ENCODE assay signal across 12 mouse cellular contexts in the genomic region with DNA sequence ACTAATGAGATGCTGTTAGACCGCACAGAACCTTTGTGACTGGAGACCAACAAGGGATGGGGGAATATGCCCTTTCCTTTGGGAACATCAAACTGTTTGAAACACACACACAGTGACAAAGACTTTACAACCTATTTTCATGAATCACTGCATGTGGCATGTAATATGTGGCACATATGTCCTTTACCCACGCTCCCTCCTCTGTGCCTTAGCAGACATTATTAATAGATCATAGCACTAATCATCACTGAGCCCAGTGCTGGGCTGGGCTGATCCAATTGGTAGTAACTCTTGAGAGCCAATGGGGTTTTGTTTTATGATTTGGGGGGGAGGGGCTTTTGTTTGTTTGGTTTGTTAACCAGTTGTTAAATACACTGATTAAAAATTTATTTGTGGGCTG. TPM values are rescaled to one million over a fixed set of nuclear protein-coding genes. Genes with fewer than 3 reads are reported as not detected.
DNase-seq lines count a peak whose midpoint lies in the region; ATAC-seq and TF ChIP-seq lines count a peak whose summit lies in the region.
"Had no signal": no experiment of that assay in that cellular context is flagged by ENCODE, and none has a peak within 500 bp of the region (broad histone marks: within the 10 kb centered on the region; RNA-seq: fewer than 3 reads in every experiment).

No protein-coding gene starts in this region.

- no peak for TF ChIP-seq EP300 in stomach, postnatal 0 days (optimal IDR thresholded peaks at IDR 0.05)

- H3K4me3 ChIP-seq in stomach, embryonic 16.5 days (replicated peaks; ENCODE audit: low read length) = no peak overlapping the region
- no peak overlapping the region for H3K4me3 ChIP-seq in stomach, postnatal 0 days (ENCODE audit: low read depth, low read length)
- no peak overlapping the region for H3K4me3 ChIP-seq in hindbrain, embryonic 14.5 days (replicated peaks; ENCODE audit: low read length)
- no peak overlapping the region for H3K4me3 ChIP-seq in midbrain, embryonic 11.5 days (ENCODE audit: low read depth, low read length)
- H3K4me3 ChIP-seq in intestine, embryonic 15.5 days (replicated peaks) = no peak overlapping the region

- H3K27me3 ChIP-seq in stomach, embryonic 16.5 days (ENCODE audit: control insufficient read depth, insufficient read depth, low read length) = no peaks in the 10 kb centered on the region
- H3K27me3 ChIP-seq in stomach, postnatal 0 days (ENCODE audit: control insufficient read depth, insufficient read depth, low read length) = no peaks in the 10 kb centered on the region
- no peaks in the 10 kb centered on the region for H3K27me3 ChIP-seq in hindbrain, embryonic 14.5 days (ENCODE audit: control insufficient read depth, insufficient read depth, low read length)
- no peaks in the 10 kb centered on the region for H3K27me3 ChIP-seq in midbrain, embryonic 11.5 days (ENCODE audit: control insufficient read depth, insufficient read depth, low read length)
- no peaks in the 10 kb centered on the region for H3K27me3 ChIP-seq in intestine, embryonic 15.5 days (replicated peaks)

- no peak for ATAC-seq in stomach, embryonic 16.5 days (ENCODE audit: insufficient read depth, low FRiP score)
- no peak for ATAC-seq in stomach, postnatal 0 days (ENCODE audit: low FRiP score, low TSS enrichment)
- ATAC-seq in hindbrain, embryonic 14.5 days (ENCODE audit: low FRiP score) = peak; percentile 57
- peak; percentile 35; the same call in 1 of the 2 replicates for ATAC-seq in midbrain, embryonic 11.5 days (ENCODE audit: low FRiP score)
- ATAC-seq in intestine, embryonic 15.5 days = no peak
- ATAC-seq: CD4-positive, CD25-positive, alpha-beta regulatory T cell, adult 4 months had no signal

- no peak overlapping the region for H3K4me2 ChIP-seq in stomach, embryonic 16.5 days (ENCODE audit: low read depth, low read length)
- H3K4me2 ChIP-seq in stomach, postnatal 0 days (replicated peaks; ENCODE audit: low read depth) = no peak overlapping the region
- peak overlapping the region; percentile 23 for H3K4me2 ChIP-seq in hindbrain, embryonic 14.5 days (replicated peaks)
- H3K4me2 ChIP-seq in midbrain, embryonic 11.5 days = no peak overlapping the region
- H3K4me2 ChIP-seq in intestine, embryonic 15.5 days (replicated peaks) = no peak overlapping the region

- WGBS in stomach, embryonic 16.5 days = 81% methylated on average over 2 of the region's 2 CpGs
- WGBS in stomach, postnatal 0 days = 77% methylated on average over 2 of the region's 2 CpGs
- 26% methylated on average over 2 of the region's 2 CpGs for WGBS in hindbrain, embryonic 14.5 days
- WGBS in midbrain, embryonic 11.5 days = 79% methylated on average over 2 of the region's 2 CpGs
- 78% methylated on average over 2 of the region's 2 CpGs for WGBS in intestine, embryonic 15.5 days

- no peaks in the 10 kb centered on the region for H3K36me3 ChIP-seq in stomach, embryonic 16.5 days (ENCODE audit: control insufficient read depth, insufficient read depth, low read length)
- no peaks in the 10 kb centered on the region for H3K36me3 ChIP-seq in stomach, postnatal 0 days (ENCODE audit: control insufficient read depth, insufficient read depth, low read length)
- no peaks in the 10 kb centered on the region for H3K36me3 ChIP-seq in hindbrain, embryonic 14.5 days (replicated peaks; ENCODE audit: control insufficient read depth, insufficient read depth)
- no peaks in the 10 kb centered on the region for H3K36me3 ChIP-seq in midbrain, embryonic 11.5 days (ENCODE audit: control insufficient read depth, insufficient read depth, low read length)
- no peaks in the 10 kb centered on the region for H3K36me3 ChIP-seq in intestine, embryonic 15.5 days

- no peak for DNase-seq in stomach, postnatal 0 days (ENCODE audit: low spot score)
- DNase-seq in hindbrain, embryonic 14.5 days (ENCODE audit: low spot score) = no peak
- DNase-seq in midbrain, embryonic 11.5 days (ENCODE audit: low spot score, missing footprints) = no peak
- DNase-seq in embryo, embryonic 11 days = no peak
- no peak for DNase-seq in adrenal gland, adult 2 months
- no peak for DNase-seq in right cerebral cortex, postnatal 10 days (ENCODE audit: low spot score in 2 of 2)
- DNase-seq: lung, adult 18-20 months; thymus, postnatal 25 days had no signal

- H3K27ac ChIP-seq in stomach, embryonic 16.5 days (ENCODE audit: low read length) = peak overlapping the region; percentile 29; the same call in 1 of the 2 replicates
- H3K27ac ChIP-seq in stomach, postnatal 0 days (replicated peaks) = no peak overlapping the region
- peak overlapping the region; percentile 84 for H3K27ac ChIP-seq in hindbrain, embryonic 14.5 days
- H3K27ac ChIP-seq in midbrain, embryonic 11.5 days (ENCODE audit: low read depth, low read length) = peak overlapping the region; percentile 58; the same call in 1 of the 2 replicates
- H3K27ac ChIP-seq in intestine, embryonic 15.5 days = no peak overlapping the region

- H3K4me1 ChIP-seq in stomach, embryonic 16.5 days (ENCODE audit: control insufficient read depth, insufficient read depth, low read length) = peaks cover 14% of the 10 kb centered on the region; the same call in 1 of the 2 replicates
- H3K4me1 ChIP-seq in stomach, postnatal 0 days (replicated peaks; ENCODE audit: control insufficient read depth, insufficient read depth) = no peaks in the 10 kb centered on the region
- H3K4me1 ChIP-seq in hindbrain, embryonic 14.5 days (replicated peaks; ENCODE audit: control insufficient read depth, insufficient read depth, low read length) = peaks cover 15% of the 10 kb centered on the region
- peaks cover 10% of the 10 kb centered on the region for H3K4me1 ChIP-seq in midbrain, embryonic 11.5 days (ENCODE audit: control insufficient read depth, insufficient read depth, low read length)
- no peaks in the 10 kb centered on the region; the same call in 1 of the 2 replicates for H3K4me1 ChIP-seq in intestine, embryonic 15.5 days (replicated peaks)

- TF ChIP-seq CTCF in stomach, postnatal 0 days (IDR thresholded peaks at IDR 0.05; ENCODE audit: low read depth) = no peak

- no peaks in the 10 kb centered on the region for H3K9me3 ChIP-seq in stomach, embryonic 16.5 days (replicated peaks; ENCODE audit: control insufficient read depth, low read length)
- no peaks in the 10 kb centered on the region for H3K9me3 ChIP-seq in stomach, postnatal 0 days (ENCODE audit: control insufficient read depth, low read length)
- no peaks in the 10 kb centered on the region for H3K9me3 ChIP-seq in hindbrain, embryonic 14.5 days (ENCODE audit: control insufficient read depth, low read length)
- H3K9me3 ChIP-seq in midbrain, embryonic 11.5 days (ENCODE audit: control insufficient read depth, low read length) = no peaks in the 10 kb centered on the region
- no peaks in the 10 kb centered on the region for H3K9me3 ChIP-seq in intestine, embryonic 15.5 days

- no peak overlapping the region for H3K9ac ChIP-seq in stomach, embryonic 16.5 days (ENCODE audit: low read length)
- no peak overlapping the region for H3K9ac ChIP-seq in stomach, postnatal 0 days (ENCODE audit: low read length)
- H3K9ac ChIP-seq in hindbrain, embryonic 14.5 days = no peak overlapping the region
- H3K9ac ChIP-seq in midbrain, embryonic 11.5 days (ENCODE audit: low read length) = no peak overlapping the region
- no peak overlapping the region for H3K9ac ChIP-seq in intestine, embryonic 15.5 days

RNA-seq across cellular contexts. Expression of a gene that starts 11.3 kb away (rescaled TPM):
- polyA plus RNA-seq in stomach, embryonic 16.5 days (2015; fragmentation: Nextera tagmentation; extraction: Ambion mirVana) = 0.32 and 0.35 TPM in 2 replicates
- 0.56 and 0.71 TPM in 2 replicates for polyA plus RNA-seq in stomach, postnatal 0 days (2015; fragmentation: Nextera tagmentation; extraction: Ambion mirVana)
- 0.47 and 0.51 TPM in 2 replicates for polyA plus RNA-seq in hindbrain, embryonic 14.5 days (2014; fragmentation: Nextera tagmentation; extraction: Ambion mirVana)
- 0.08 and 0.11 TPM in 2 replicates for polyA plus RNA-seq in midbrain, embryonic 11.5 days (2014; fragmentation: Nextera tagmentation; extraction: Ambion mirVana)
- polyA plus RNA-seq in intestine, embryonic 15.5 days (2015; fragmentation: Nextera tagmentation; extraction: Ambion mirVana) = 0.04 and 0.05 TPM in 2 replicates
- 10 to 100 TPM in 1 of 2 experiments, 1 to 10 TPM in 1; 5.2 to 14.5 TPM for total RNA-seq in adrenal gland, adult 2 months (2021)
- polyA plus RNA-seq in adrenal gland, adult 2 months (2012; rRNA removed) = 3.6 and 4.8 TPM in 2 replicates
- total RNA-seq: megakaryocyte progenitor cell, adult 5-6 weeks had no signal
- polyA plus RNA-seq: CD4-positive, CD25-positive, alpha-beta regulatory T cell, adult 4 months had no signal

Comparison
In these comparisons a context has a peak if more than half of its experiments do, and no peak if none do; other contexts are left out.
1. H3K27ac ChIP-seq: peak in stomach, embryonic 16.5 days (single experiment), hindbrain, embryonic 14.5 days (single experiment) and midbrain, embryonic 11.5 days (single experiment); none in stomach, postnatal 0 days (single experiment) and intestine, embryonic 15.5 days (single experiment).
2. ATAC-seq: peak in hindbrain, embryonic 14.5 days (single experiment) and midbrain, embryonic 11.5 days (single experiment); none in stomach, embryonic 16.5 days (single experiment), stomach, postnatal 0 days (single experiment) and intestine, embryonic 15.5 days (single experiment).